Mouse (Mus musculus) T-cell, adult 2 months (primary cell): ENCODE results near the gene Mtif2.

Experiments used
- DNase-seq: peaks from one replicate; pipeline ENCODE4 v3.0.0; 2022; ENCODE audit warnings: low spot score

Mtif2 gene

DNA sequence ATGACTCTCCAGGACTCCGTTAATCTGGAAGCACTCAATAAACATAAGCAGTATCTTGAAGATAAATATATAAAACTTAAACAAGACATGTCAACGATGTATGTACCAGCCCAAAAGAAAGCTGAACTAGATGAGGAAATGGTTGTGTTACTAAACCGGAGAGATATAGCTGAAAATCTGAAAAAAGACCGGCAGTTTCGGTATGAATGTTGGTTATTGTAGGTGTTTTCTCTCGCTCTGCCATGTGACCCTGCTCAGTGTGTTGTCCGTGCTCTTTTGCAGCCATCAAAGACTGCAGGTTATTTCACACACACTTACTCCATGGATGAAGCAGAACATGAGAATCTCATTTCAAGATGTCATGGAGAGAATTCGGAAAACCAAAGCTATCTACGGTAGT is 34.2 kb downstream of the Mtif2 start:
- no peak for DNase-seq

DNA sequence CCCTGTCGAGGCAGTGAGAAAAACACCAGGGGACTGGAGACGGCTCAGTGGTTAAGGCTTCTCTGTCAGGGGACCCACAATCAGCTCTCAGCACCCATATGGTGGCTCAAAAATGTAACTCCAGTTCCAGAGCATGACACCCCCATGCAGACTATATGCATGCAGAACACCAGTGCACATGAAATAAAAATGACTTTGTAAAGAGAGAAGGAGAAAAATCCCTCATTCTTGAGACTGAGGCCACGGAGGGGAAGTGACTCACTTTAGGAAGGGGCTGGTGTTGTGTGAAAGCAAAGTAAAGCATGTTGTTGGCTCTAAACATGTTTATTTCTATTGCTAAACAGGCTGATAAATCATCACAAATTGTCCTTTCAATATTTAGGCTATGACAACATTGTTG is 34.8 kb downstream of the Mtif2 start:
- no peak for DNase-seq

DNA sequence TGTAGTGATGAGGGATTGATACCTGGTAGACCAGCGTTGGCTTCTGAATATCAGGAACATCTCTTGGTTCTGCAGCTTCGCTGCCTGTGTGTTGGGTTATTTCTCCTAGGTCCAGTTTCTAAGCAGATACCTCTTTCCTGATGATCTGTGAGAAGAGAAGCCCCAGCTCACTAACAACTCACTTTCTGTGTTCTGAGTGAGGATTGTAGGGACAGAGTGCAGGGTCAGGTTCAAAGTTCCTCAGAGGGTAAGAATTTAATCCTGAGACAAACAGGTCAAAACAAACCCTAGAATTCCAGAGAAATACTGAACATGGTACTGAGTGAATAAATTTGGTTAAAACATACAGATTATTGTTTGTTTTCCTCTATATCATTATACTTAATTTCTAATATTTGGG is 37.2 kb downstream of the Mtif2 start:
- DNase-seq: no peak

DNA sequence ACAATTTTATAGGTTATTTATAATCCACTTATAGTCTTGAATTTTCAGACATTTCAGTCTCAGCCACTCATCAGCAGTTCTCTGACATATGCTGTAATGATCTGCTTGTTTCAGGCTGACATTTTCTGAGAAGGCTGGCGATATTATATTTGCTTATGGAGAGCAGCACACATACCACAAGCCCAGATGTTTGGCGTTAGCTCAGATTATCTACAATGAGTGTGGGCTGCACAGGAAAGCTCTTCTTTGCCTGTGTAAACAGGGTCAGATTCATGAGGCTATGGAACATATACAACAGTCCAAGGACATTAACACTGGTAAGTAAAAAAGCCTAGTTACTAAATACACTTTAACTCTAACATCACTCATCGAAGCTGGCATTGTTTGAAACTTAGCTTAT is 45.3 kb downstream of the Mtif2 start:
- DNase-seq: no peak

DNA sequence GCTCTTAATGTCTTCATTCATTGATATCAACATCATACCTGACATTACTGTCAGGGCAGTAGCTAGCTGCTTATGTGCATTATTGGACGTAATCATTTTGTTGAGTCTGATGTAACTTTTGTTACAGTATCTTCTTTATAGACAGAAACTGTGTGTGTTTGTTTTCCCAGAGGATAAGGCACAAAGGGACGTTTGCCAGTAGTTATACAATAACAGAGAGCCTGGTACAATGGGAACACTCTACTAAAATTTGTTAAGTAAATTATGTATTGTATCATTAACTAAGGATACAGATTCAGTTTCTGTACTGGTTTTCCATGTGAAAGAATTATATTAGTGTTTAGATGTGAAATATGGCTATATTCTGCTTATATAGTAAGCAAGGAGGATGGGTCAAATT is 46.4 kb downstream of the Mtif2 start:
- no peak for DNase-seq

DNA sequence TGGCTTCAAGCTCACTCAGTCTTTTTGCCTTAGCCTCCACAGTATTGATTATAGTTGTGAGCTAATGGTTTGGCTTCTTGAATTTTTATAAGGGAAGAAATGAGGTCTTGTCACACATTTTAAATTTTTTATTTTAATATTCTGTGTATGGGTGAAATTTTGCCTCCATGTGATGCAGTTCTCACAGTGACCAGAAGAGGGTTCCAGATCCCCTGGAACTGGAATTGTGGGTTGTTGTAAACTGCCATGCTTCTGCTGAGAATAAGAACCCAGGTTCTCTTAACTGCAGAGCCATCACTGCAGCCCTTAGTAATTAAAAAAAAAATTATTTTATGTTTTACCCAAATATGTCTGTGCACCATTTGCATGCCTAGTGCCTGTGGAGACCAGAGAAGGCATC is 53.4 kb downstream of the Mtif2 start:
- peak; percentile 9 for DNase-seq
